8 mouse cellular contexts compared by ENCODE assay signal in genomic region chr12:86188161-86188560, GRCm38 (mm10). TPM values are rescaled to one million over a fixed set of nuclear protein-coding genes. Genes with fewer than 3 reads are reported as not detected.
DNase-seq lines count a peak whose midpoint lies in the region; ATAC-seq and TF ChIP-seq lines count a peak whose summit lies in the region.

No protein-coding gene starts in this region.

- H3K4me1 ChIP-seq in heart, adult 2 months (ENCODE audit: control insufficient read depth, insufficient read depth, low read length): no peaks in the 10 kb centered on the region
- peaks cover 13% of the 10 kb centered on the region for H3K4me1 ChIP-seq in heart, embryonic 12.5 days (replicated peaks)
- 0 out of 2 replicates have a peak, but pooled peaks cover 11% of the 10 kb centered on the region for H3K4me1 ChIP-seq in midbrain, embryonic 14.5 days (ENCODE audit: control insufficient read depth, insufficient read depth, low read length)
- H3K4me1 ChIP-seq in midbrain, embryonic 16.5 days (ENCODE audit: control insufficient read depth, insufficient read depth, low read length): peaks cover 7% of the 10 kb centered on the region; the same call in 1 of the 2 replicates
- H3K4me1 ChIP-seq in bone marrow macrophage, adult 2 months (ENCODE audit: control insufficient read depth, insufficient read depth, low read length): no peaks in the 10 kb centered on the region; the same call in 1 of the 2 replicates
- H3K4me1 ChIP-seq in midbrain, postnatal 0 days (ENCODE audit: insufficient read depth, low read length): no peaks in the 10 kb centered on the region

- no peak for TF ChIP-seq POLR2A in heart, adult 2 months (IDR thresholded peaks at IDR 0.05; ENCODE audit: insufficient read depth, low read depth, low read length)
- TF ChIP-seq POLR2A in bone marrow macrophage, adult 2 months (IDR thresholded peaks at IDR 0.05; ENCODE audit: borderline replicate concordance, low read depth, low read length): no peak

- WGBS in heart, adult 2 months: 84% methylated on average over 5 of the region's 5 CpGs
- WGBS in heart, embryonic 12.5 days: 67% methylated on average over 5 of the region's 5 CpGs
- 53% methylated on average over 5 of the region's 5 CpGs for WGBS in midbrain, embryonic 14.5 days
- 57% methylated on average over 5 of the region's 5 CpGs for WGBS in midbrain, embryonic 16.5 days
- 67% methylated on average over 5 of the region's 5 CpGs for WGBS in midbrain, postnatal 0 days

- intact Hi-C loops in heart, adult 2 months (cut with DNase I): no loop called here

- H3K36me3 ChIP-seq in heart, adult 2 months (ENCODE audit: control insufficient read depth, insufficient read depth, low read length): no peaks in the 10 kb centered on the region
- no peaks in the 10 kb centered on the region for H3K36me3 ChIP-seq in heart, embryonic 12.5 days
- H3K36me3 ChIP-seq in midbrain, embryonic 14.5 days (ENCODE audit: control insufficient read depth, insufficient read depth, low read length): no peaks in the 10 kb centered on the region
- no peaks in the 10 kb centered on the region for H3K36me3 ChIP-seq in midbrain, embryonic 16.5 days (ENCODE audit: control insufficient read depth, insufficient read depth, low read length)
- no peaks in the 10 kb centered on the region for H3K36me3 ChIP-seq in midbrain, postnatal 0 days (ENCODE audit: insufficient read depth, low read length)

- no peak overlapping the region for H3K9ac ChIP-seq in heart, adult 2 months (ENCODE audit: low read depth, low read length)
- H3K9ac ChIP-seq in heart, embryonic 12.5 days: no peak overlapping the region
- H3K9ac ChIP-seq in midbrain, embryonic 14.5 days (replicated peaks; ENCODE audit: low read length): no peak overlapping the region
- no peak overlapping the region for H3K9ac ChIP-seq in midbrain, embryonic 16.5 days (ENCODE audit: low read depth, low read length)
- H3K9ac ChIP-seq in midbrain, postnatal 0 days (replicated peaks; ENCODE audit: low read length, poor library complexity, severe bottlenecking): no peak overlapping the region

- TF ChIP-seq EP300 in heart, adult 2 months (IDR thresholded peaks at IDR 0.05; ENCODE audit: insufficient read depth, low read depth, low read length): no peak

- no peak for ATAC-seq in heart, embryonic 12.5 days (ENCODE audit: insufficient number of reproducible peaks, low FRiP score)
- no peak for ATAC-seq in midbrain, embryonic 14.5 days (ENCODE audit: low FRiP score, low TSS enrichment)
- ATAC-seq in midbrain, embryonic 16.5 days: no peak
- no peak for ATAC-seq in midbrain, postnatal 0 days (ENCODE audit: low FRiP score)

- no peak overlapping the region for H3K4me3 ChIP-seq in heart, adult 2 months
- H3K4me3 ChIP-seq in heart, embryonic 12.5 days: no peak overlapping the region
- H3K4me3 ChIP-seq in midbrain, embryonic 14.5 days (replicated peaks; ENCODE audit: low read depth, low read length): no peak overlapping the region
- no peak overlapping the region for H3K4me3 ChIP-seq in midbrain, embryonic 16.5 days (ENCODE audit: low read depth, low read length)
- no peak overlapping the region for H3K4me3 ChIP-seq in bone marrow macrophage, adult 2 months (ENCODE audit: insufficient read depth, low read length)
- H3K4me3 ChIP-seq in midbrain, postnatal 0 days (ENCODE audit: low read depth, low read length): no peak overlapping the region

- no peak overlapping the region for H3K27ac ChIP-seq in heart, adult 2 months
- no peak overlapping the region for H3K27ac ChIP-seq in heart, embryonic 12.5 days (ENCODE audit: poor library complexity, severe bottlenecking)
- H3K27ac ChIP-seq in midbrain, embryonic 14.5 days (replicated peaks; ENCODE audit: low read depth, low read length): no peak overlapping the region
- H3K27ac ChIP-seq in midbrain, embryonic 16.5 days (ENCODE audit: low read length): no peak overlapping the region
- no peak overlapping the region for H3K27ac ChIP-seq in bone marrow macrophage, adult 2 months (ENCODE audit: insufficient read depth, low read depth, low read length)
- H3K27ac ChIP-seq in midbrain, postnatal 0 days (ENCODE audit: low read depth, low read length): no peak overlapping the region

- H3K27me3 ChIP-seq in heart, adult 2 months (ENCODE audit: control insufficient read depth, insufficient read depth, low read length): no peaks in the 10 kb centered on the region
- peaks cover 3% of the 10 kb centered on the region; the same call in 1 of the 2 replicates for H3K27me3 ChIP-seq in heart, embryonic 12.5 days (replicated peaks)
- H3K27me3 ChIP-seq in midbrain, embryonic 14.5 days (ENCODE audit: control insufficient read depth, insufficient read depth, low read length): no peaks in the 10 kb centered on the region
- H3K27me3 ChIP-seq in midbrain, embryonic 16.5 days (ENCODE audit: control insufficient read depth, insufficient read depth, low read depth, low read length): no peaks in the 10 kb centered on the region
- no peaks in the 10 kb centered on the region for H3K27me3 ChIP-seq in midbrain, postnatal 0 days (ENCODE audit: insufficient read depth, low read length)

- TF ChIP-seq CTCF in heart, adult 2 months (IDR thresholded peaks at IDR 0.05): peak; percentile 60
- 0 out of 2 replicates have a peak, but pooled peaks have one; percentile 34 for TF ChIP-seq CTCF in bone marrow macrophage, adult 2 months (IDR thresholded peaks at IDR 0.05; ENCODE audit: low read depth, low read length)
- peak; percentile 51 for TF ChIP-seq CTCF in midbrain, postnatal 0 days (IDR thresholded peaks at IDR 0.05)

- H3K4me2 ChIP-seq in heart, embryonic 12.5 days: no peak overlapping the region
- no peak overlapping the region for H3K4me2 ChIP-seq in midbrain, embryonic 14.5 days (ENCODE audit: low read length)
- H3K4me2 ChIP-seq in midbrain, embryonic 16.5 days (ENCODE audit: low read length): no peak overlapping the region
- H3K4me2 ChIP-seq in midbrain, postnatal 0 days (ENCODE audit: low read depth, low read length, poor library complexity, severe bottlenecking): no peak overlapping the region

- H3K9me3 ChIP-seq in heart, embryonic 12.5 days (replicated peaks): no peaks in the 10 kb centered on the region
- no peaks in the 10 kb centered on the region for H3K9me3 ChIP-seq in midbrain, embryonic 14.5 days (ENCODE audit: control insufficient read depth, low read length)
- no peaks in the 10 kb centered on the region for H3K9me3 ChIP-seq in midbrain, embryonic 16.5 days (replicated peaks; ENCODE audit: control insufficient read depth, low read length, poor library complexity, severe bottlenecking)
- H3K9me3 ChIP-seq in midbrain, postnatal 0 days (ENCODE audit: low read length): no peaks in the 10 kb centered on the region

- H3K79me2 ChIP-seq in heart, adult 2 months (replicated peaks; ENCODE audit: control insufficient read depth, insufficient read depth, low read length): no peaks in the 10 kb centered on the region

- no peak for DNase-seq in heart, adult 2 months
- DNase-seq in midbrain, embryonic 14.5 days: peak; percentile 59
- DNase-seq in midbrain, postnatal 0 days (ENCODE audit: low spot score): no peak
- no peak for DNase-seq in spleen, postnatal 4 days (ENCODE audit: low spot score in 2 of 2)
- no peak for DNase-seq in layer of hippocampus, adult 9-11 months

RNA-seq across cellular contexts. Expression of gene Gpatch2l, which starts 53.5 kb away (rescaled TPM):
- 10 to 100 TPM; 12.7 to 13.8 TPM for total RNA-seq in heart, adult 2 months (2021)
- polyA plus RNA-seq in heart, adult 2 months (2012; rRNA removed): 6.2 and 10.1 TPM in 2 replicates
- 14.6 and 14.8 TPM in 2 replicates for polyA plus RNA-seq in heart, embryonic 12.5 days (2016; fragmentation: Nextera tagmentation; extraction: Ambion mirVana)
- polyA plus RNA-seq in midbrain, embryonic 14.5 days (2014; fragmentation: Nextera tagmentation; extraction: Ambion mirVana): 23.1 and 31.2 TPM in 2 replicates
- 30.3 and 34.9 TPM in 2 replicates for polyA plus RNA-seq in midbrain, embryonic 16.5 days (2015; fragmentation: Nextera tagmentation; extraction: Ambion mirVana)
- polyA plus RNA-seq in bone marrow macrophage, adult 2 months (2012; ENCODE audit: insufficient read depth, insufficient read length, missing spikeins): 23.4 and 27.0 TPM in 2 replicates
- total RNA-seq in midbrain, postnatal 0 days (2014; rRNA removed): 29.3 and 36.1 TPM in 2 replicates
- 21.0 and 23.7 TPM in 2 replicates for polyA plus RNA-seq in midbrain, postnatal 0 days (2015; fragmentation: Nextera tagmentation; extraction: Ambion mirVana)
